Mouse (Mus musculus): ENCODE data around the gene Rptor.

Rptor gene

GRCm38 (mm10) chr11:119687966-119688365, 85.3 kb downstream of the Rptor start:
- DNase-seq (ENCODE audit: low read depth, low spot score), result no peak

- no peak for DNase-seq (ENCODE audit: low read depth, low spot score)
Observed at GRCm38 (mm10) chr11:119689936-119690335, 87.2 kb downstream of the Rptor start.

- peak; percentile 20 for DNase-seq (ENCODE audit: low read depth, low spot score)
Observed at GRCm38 (mm10) chr11:119692196-119692910, 89.6 kb downstream of the Rptor start.

- no peak for DNase-seq (ENCODE audit: low read depth, low spot score)
Observed at GRCm38 (mm10) chr11:119692911-119693261, 90.2 kb downstream of the Rptor start.

GRCm38 (mm10) chr11:119694146-119694860, 91.6 kb downstream of the Rptor start:
- no peak for DNase-seq (ENCODE audit: low read depth, low spot score)

GRCm38 (mm10) chr11:119696401-119696800, 93.7 kb downstream of the Rptor start:
- no peak for DNase-seq (ENCODE audit: low read depth, low spot score)

GRCm38 (mm10) chr11:119705381-119706066, 102.8 kb downstream of the Rptor start:
- no peak for DNase-seq (ENCODE audit: low read depth, low spot score)

GRCm38 (mm10) chr11:119707259-119707658, 104.6 kb downstream of the Rptor start:
- DNase-seq (ENCODE audit: low read depth, low spot score), result no peak

GRCm38 (mm10) chr11:119709239-119709638, 106.5 kb downstream of the Rptor start:
- no peak for DNase-seq (ENCODE audit: low read depth, low spot score)

- no peak for DNase-seq (ENCODE audit: low read depth, low spot score)
Observed at GRCm38 (mm10) chr11:119710338-119710737, 107.6 kb downstream of the Rptor start.

GRCm38 (mm10) chr11:119710822-119711221, 108.1 kb downstream of the Rptor start:
- DNase-seq (ENCODE audit: low read depth, low spot score), result no peak

- DNase-seq (ENCODE audit: low read depth, low spot score), result no peak
Observed at GRCm38 (mm10) chr11:119715437-119715836, 112.7 kb downstream of the Rptor start.

- no peak for DNase-seq (ENCODE audit: low read depth, low spot score)
Observed at GRCm38 (mm10) chr11:119715841-119716596, 113.3 kb downstream of the Rptor start.

- no peak for DNase-seq (ENCODE audit: low read depth, low spot score)
Observed at GRCm38 (mm10) chr11:119718115-119718514, 115.4 kb downstream of the Rptor start.

- DNase-seq (ENCODE audit: low read depth, low spot score), result no peak
Observed at GRCm38 (mm10) chr11:119720101-119721048, 117.7 kb downstream of the Rptor start.

- DNase-seq (ENCODE audit: low read depth, low spot score), result no peak
Observed at GRCm38 (mm10) chr11:119724709-119725108, 122.0 kb downstream of the Rptor start.

GRCm38 (mm10) chr11:119731382-119731781, 128.7 kb downstream of the Rptor start:
- no peak for DNase-seq (ENCODE audit: low read depth, low spot score)

- no peak for DNase-seq (ENCODE audit: low read depth, low spot score)
Observed at GRCm38 (mm10) chr11:119732362-119732761, 129.7 kb downstream of the Rptor start.

- no peak for DNase-seq (ENCODE audit: low read depth, low spot score)
Observed at GRCm38 (mm10) chr11:119732961-119733656, 130.4 kb downstream of the Rptor start.

- no peak for DNase-seq (ENCODE audit: low read depth, low spot score)
Observed at GRCm38 (mm10) chr11:119733657-119733990, 130.9 kb downstream of the Rptor start.
